Mouse (Mus musculus): Measurements from ENCODE around the gene Foxo1.

GRCm38 (mm10) chr3:52245996-52246830 is 21.9 kb upstream of the Foxo1 start:
- TF ChIP-seq GATA1 (IDR thresholded peaks at IDR 0.05; ENCODE audit: borderline replicate concordance, low read length) = no peak
- TF ChIP-seq FLI1 (IDR thresholded peaks at IDR 0.05; ENCODE audit: low read length) = no peak

All from megakaryocyte, embryonic 14.5 days (primary cell).